Mouse (Mus musculus): Measurements from ENCODE around the gene Snap25.

Snap25 gene

DNA sequence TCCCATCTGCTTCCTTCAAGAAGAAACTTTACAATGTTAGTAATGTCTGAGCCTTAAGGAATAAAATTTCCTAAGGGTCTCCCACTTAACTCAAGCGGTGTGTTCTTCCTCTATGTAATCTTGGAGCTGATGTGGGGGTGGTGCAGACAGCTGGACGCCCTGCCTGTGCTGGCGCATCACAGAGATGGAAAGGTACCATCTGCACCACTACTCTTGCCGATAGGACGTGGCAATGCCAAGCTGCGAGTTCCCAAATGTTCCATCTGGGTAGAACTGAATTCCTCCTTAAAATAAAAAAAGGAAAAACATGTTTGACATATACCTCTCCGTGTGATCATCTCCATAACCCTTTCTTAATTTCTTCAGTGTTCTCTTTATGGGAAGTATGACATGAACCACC lies 89.9 kb downstream of the Snap25 start:
- no peak for DNase-seq (ENCODE audit: extremely low spot score, low read depth, low spot score)

DNA sequence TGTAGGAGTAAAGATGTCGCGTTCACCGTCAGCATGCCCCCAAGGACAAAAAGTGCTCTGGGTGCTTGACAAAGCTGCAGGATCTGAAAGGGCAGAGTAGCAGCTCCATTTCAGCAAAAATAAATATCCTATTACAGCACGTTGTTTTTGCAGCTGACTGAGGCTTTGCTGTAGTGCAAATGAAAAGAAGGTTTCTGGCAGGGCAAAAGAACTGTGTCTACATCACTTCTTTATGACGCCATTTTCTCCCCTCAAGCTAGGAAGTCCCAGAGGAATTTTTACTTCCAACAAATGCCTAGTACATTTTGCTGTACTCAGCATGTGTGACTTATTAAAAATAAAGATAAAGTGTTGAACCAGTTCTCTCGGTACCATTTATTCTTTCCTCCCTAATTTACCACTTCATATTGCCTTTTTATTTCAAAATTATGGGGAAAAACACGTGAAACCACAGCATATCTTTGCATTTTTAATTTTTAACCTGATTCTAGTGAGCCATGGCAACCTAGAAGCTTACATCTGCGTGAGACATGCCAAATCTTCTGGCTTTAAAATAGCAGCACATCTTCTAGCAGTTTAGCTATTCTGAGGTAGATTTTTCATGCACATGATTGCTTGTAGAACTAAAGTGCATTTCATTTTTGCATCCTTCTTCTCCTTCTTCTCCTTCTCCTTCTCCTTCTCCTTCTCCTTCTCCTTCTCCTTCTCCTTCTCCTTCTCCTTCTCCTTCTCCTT lies 94.9 kb downstream of the Snap25 start:
- no peak for DNase-seq (ENCODE audit: extremely low spot score, low read depth, low spot score)

DNA sequence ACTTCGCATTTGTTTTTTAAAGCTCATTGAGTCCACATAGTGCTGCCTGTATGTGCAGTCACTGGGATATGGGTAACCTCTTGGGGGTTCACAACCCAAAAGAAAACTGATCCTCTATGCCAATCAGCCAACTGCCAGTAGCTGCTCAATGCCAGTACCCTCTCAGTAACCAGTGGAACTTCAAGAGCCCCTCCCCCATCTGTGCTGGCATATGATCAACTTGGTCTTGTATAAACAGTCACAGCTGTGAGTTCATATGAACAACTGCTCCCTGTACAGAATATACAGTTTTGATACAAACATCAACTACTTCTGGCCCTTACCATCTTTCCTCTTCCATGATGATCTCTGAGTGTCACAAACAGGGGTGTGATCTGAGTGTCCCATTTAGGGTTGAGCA lies 98.1 kb downstream of the Snap25 start:
- no peak for DNase-seq (ENCODE audit: extremely low spot score, low read depth, low spot score)

DNA sequence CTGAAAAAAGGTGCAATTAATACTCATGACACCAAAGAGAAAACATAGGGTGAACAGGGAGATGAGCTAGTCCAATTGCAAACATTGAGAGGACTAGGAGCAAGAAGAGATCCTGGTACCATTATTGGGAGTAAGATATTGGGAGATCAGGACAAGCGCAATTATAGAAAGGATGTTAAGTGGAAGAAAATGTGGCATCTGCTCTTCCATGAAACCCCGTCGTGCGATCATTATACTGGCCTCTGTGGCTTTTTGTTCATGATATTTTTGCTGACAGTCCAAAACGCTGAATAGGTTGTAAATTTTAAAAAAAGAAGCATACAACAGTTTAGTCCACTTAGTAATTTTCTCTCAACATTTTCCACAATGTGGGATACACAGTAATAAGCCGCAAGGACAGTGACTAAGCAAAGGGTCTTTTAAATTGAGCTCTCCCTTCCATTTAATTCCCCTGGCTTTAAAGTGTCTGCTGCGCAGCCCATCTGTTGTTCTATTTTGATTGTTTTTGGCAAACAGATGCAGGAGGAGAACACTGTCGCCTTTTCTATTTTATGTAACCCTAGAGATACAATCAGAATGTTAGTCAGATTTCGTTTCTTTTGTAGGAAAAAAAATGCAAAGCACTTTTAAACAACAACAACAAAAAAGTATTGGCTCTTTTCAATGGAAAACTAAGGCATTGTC lies 103.6 kb downstream of the Snap25 start:
- DNase-seq (ENCODE audit: extremely low spot score, low read depth, low spot score), result no peak

DNA sequence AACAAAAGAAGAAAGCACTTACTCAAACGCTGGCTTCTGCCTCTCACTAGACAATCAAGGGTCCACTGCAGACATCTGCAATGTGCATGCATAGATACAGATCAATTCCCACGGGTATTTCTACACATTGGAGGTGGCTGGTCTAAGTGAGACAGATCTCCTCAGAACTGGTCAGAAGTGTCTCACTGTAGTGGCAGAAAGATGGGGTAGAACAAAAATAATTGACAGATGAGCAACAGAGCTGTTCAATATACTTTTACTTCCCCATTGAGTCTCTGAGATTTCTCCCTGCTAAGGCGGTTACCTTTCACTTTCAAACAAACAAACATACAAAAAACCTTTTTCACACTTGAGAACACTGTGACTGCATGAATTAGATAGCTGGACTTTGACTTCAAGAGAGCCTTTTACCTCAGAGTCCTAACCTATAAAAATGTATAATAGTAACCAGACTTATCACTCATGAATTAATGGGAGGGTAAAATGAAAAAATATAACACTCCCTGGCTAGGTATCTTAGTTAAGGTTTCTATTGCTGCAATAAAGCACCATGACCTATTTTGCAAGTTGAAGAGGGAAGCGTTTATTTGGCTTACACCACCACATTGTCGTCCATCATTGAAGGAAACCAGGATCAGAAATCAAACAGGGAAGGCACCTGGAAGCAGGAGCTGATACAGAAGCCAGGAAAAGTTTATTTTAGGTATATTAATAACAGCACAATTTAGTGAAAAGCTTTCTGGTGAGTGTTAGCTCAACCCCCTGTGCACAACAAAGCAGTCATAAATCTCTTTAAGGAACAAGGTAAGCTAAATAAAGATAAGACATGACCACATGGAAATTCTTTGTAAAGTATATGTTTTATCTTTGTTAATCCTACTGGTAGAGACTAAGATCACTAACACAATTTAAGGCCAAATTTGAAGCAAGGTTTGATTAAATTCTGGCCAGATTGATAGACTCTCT lies 110.8 kb downstream of the Snap25 start:
- DNase-seq (ENCODE audit: extremely low spot score, low read depth, low spot score), result no peak

DNA sequence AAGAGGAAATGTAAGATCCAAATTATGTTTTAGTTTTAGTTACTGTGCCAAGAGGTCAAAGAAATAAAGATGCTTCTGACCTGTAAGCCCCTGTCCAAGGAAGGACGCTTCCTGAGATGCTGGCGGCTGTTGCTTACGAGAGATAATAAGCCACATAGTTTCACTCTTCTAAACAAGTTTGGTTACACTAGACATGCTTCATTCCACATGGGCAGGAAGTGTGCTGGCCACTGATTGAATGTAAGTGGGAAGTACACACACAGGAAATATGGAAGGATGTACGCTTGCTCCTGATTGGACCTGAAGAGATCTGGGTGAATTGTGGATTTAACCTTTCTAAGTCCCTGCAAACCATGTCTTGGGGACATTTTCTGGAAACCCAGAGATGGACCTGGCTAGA lies 114.4 kb downstream of the Snap25 start:
- DNase-seq (ENCODE audit: extremely low spot score, low read depth, low spot score), result no peak

All from hindlimb bud, embryonic 11.5 days (tissue).